Mouse (Mus musculus) midbrain, embryonic 16.5 days (tissue): Measurements from ENCODE around the gene Cct2. TPM values are rescaled to one million over a fixed set of nuclear protein-coding genes. Genes with fewer than 3 reads are reported as not detected.

ENCODE experiments used
- ATAC-seq: fragments of 200-750 bp; cut with Nextera tagmentation; 2 replicates; pipeline ENCODE4 v1.8.0; 2017; ENCODE audit warnings: moderate TSS enrichment
- H3K27ac ChIP-seq: fragments of 300-500 bp; sonication (generic); 2 replicates; pipeline ENCODE4 v1.5.1; 2014; ENCODE audit warnings: mild to moderate bottlenecking, low read length, mixed read lengths
- H3K27me3 ChIP-seq: fragments of 300-500 bp; sonication (generic); 2 replicates; pipeline ENCODE4 v1.6.1; 2014; ENCODE audit warnings: low read depth, low read length, mixed read lengths; ENCODE audit not compliant: control insufficient read depth, insufficient read depth
- H3K36me3 ChIP-seq: fragments of 300-500 bp; sonication (generic); 2 replicates; pipeline ENCODE4 v1.6.1; 2014; ENCODE audit warnings: mild to moderate bottlenecking, low read length, moderate library complexity, mixed read lengths; ENCODE audit not compliant: control insufficient read depth, insufficient read depth
- H3K4me1 ChIP-seq: fragments of 300-500 bp; sonication (generic); 2 replicates; pipeline ENCODE4 v1.6.1; 2014; ENCODE audit warnings: mild to moderate bottlenecking, low read length, mixed read lengths; ENCODE audit not compliant: control insufficient read depth, insufficient read depth
- H3K4me2 ChIP-seq: fragments of 300-500 bp; sonication (generic); 2 replicates; pipeline ENCODE4 v1.6.1; 2014; ENCODE audit warnings: mild to moderate bottlenecking, low read length, mixed read lengths
- H3K4me3 ChIP-seq: fragments of 300-500 bp; sonication (generic); 2 replicates; pipeline ENCODE4 v1.5.1; 2014; ENCODE audit warnings: low read depth, mild to moderate bottlenecking, low read length, moderate library complexity, mixed read lengths
- H3K9ac ChIP-seq: fragments of 300-500 bp; sonication (generic); 2 replicates; pipeline ENCODE4 v1.6.1; 2014; ENCODE audit warnings: low read depth, low read length, mixed read lengths
- H3K9me3 ChIP-seq: fragments of 300-500 bp; sonication (generic); replicated peaks from 2 replicates; pipeline ENCODE4 v1.6.1; 2014; ENCODE audit warnings: mild to moderate bottlenecking, low read length, mixed read lengths; ENCODE audit not compliant: control insufficient read depth, poor library complexity, severe bottlenecking
- WGBS: fragments of 180-500 bp; shearing (Covaris S2); extraction: QIAGEN DNeasy Blood & Tissue Kit; methylation state at CpG from one replicate; pipeline ENCODE4 v1.1.7; 2014; 5-methylcytosine and 5-hydroxymethylcytosine counted together
- polyA plus RNA-seq: library from polyadenylated mRNA; unstranded; fragments of >200 nt; fragmentation: Nextera tagmentation; extraction: Ambion mirVana; gene quantifications from 2 replicates; pipeline ENCODE4 v1.2.1, GENCODE M21; 2015

The Cct2 gene
- polyA plus RNA-seq, result 232 and 235 TPM in 2 replicates

GRCm38 (mm10) chr10:117063254-117064021 is at the start of gene Cct2:
Gene Cct2, minus strand, starts transcription at chr10:117063814.
- Histone ChIP-seq H3K36me3 (peaks cover 23% of the 10 kb centered on the region), H3K9ac (peak within 1 kb of the TSS; percentile 83), H3K4me3 (peak within 1 kb of the TSS; percentile 95), H3K27ac (peak within 1 kb of the TSS; percentile 85), H3K4me1 (peaks cover 16% of the 10 kb centered on the region), H3K27me3 (no peaks in the 10 kb centered on the region), H3K4me2 (peak within 1 kb of the TSS; percentile 88), H3K9me3 (no peaks in the 10 kb centered on the region)
- ATAC-seq, result peak; percentile 95
- WGBS, result under 1% methylated on average over 64 of the region's 68 CpGs

GRCm38 (mm10) chr10:117112545-117112944 is 48.9 kb upstream of the Cct2 start:
- H3K36me3 ChIP-seq, result no peaks in the 10 kb centered on the region
- no peak overlapping the region for H3K27ac ChIP-seq
- ATAC-seq, result no peak
- H3K27me3 ChIP-seq, result no peaks in the 10 kb centered on the region
- no peak overlapping the region for H3K4me3 ChIP-seq
- peaks cover 5% of the 10 kb centered on the region; the same call in 1 of the 2 replicates for H3K4me1 ChIP-seq
- WGBS, result 72% methylated on average over 2 of the region's 2 CpGs
- H3K9me3 ChIP-seq, result no peaks in the 10 kb centered on the region
- no peak overlapping the region for H3K9ac ChIP-seq
- no peak overlapping the region for H3K4me2 ChIP-seq

- H3K27ac ChIP-seq, result no peak overlapping the region
- no peak overlapping the region for H3K9ac ChIP-seq
- H3K4me1 ChIP-seq, result peaks cover 9% of the 10 kb centered on the region
- no peak overlapping the region for H3K4me3 ChIP-seq
- H3K4me2 ChIP-seq, result no peak overlapping the region
- no peak for ATAC-seq
- no peaks in the 10 kb centered on the region for H3K27me3 ChIP-seq
- H3K36me3 ChIP-seq, result no peaks in the 10 kb centered on the region
- H3K9me3 ChIP-seq, result no peaks in the 10 kb centered on the region
- WGBS, result 62% methylated on average over 7 of the region's 7 CpGs
Measured at GRCm38 (mm10) chr10:117111455-117111854, 47.8 kb upstream of the Cct2 start.

GRCm38 (mm10) chr10:117110271-117110670 is 46.7 kb upstream of the Cct2 start:
- Histone ChIP-seq H3K27ac (no peak overlapping the region), H3K27me3 (no peaks in the 10 kb centered on the region), H3K4me3 (no peak overlapping the region), H3K9ac (no peak overlapping the region), H3K9me3 (no peaks in the 10 kb centered on the region), H3K4me2 (no peak overlapping the region), H3K36me3 (no peaks in the 10 kb centered on the region), H3K4me1 (peaks cover 8% of the 10 kb centered on the region; the same call in 1 of the 2 replicates)
- ATAC-seq, result no peak
- 83% methylated on average over 3 of the region's 3 CpGs for WGBS

- H3K4me2 ChIP-seq, result no peak overlapping the region
- no peak overlapping the region for H3K27ac ChIP-seq
- no peaks in the 10 kb centered on the region for H3K9me3 ChIP-seq
- no peaks in the 10 kb centered on the region for H3K27me3 ChIP-seq
- H3K4me3 ChIP-seq, result no peak overlapping the region
- H3K36me3 ChIP-seq, result no peaks in the 10 kb centered on the region
- WGBS, result 16% methylated on average over 3 of the region's 3 CpGs
- peaks cover 12% of the 10 kb centered on the region; the same call in 1 of the 2 replicates for H3K4me1 ChIP-seq
- no peak overlapping the region for H3K9ac ChIP-seq
- no peak for ATAC-seq
Measured at GRCm38 (mm10) chr10:117106686-117107085, 43.1 kb upstream of the Cct2 start.

- no peak overlapping the region for H3K4me3 ChIP-seq
- no peaks in the 10 kb centered on the region for H3K27me3 ChIP-seq
- H3K9me3 ChIP-seq, result no peaks in the 10 kb centered on the region
- no peak overlapping the region for H3K9ac ChIP-seq
- no peak overlapping the region for H3K27ac ChIP-seq
- H3K4me1 ChIP-seq, result peaks cover 12% of the 10 kb centered on the region; the same call in 1 of the 2 replicates
- no peak for ATAC-seq
- 3% methylated on average over 4 of the region's 4 CpGs for WGBS
- H3K4me2 ChIP-seq, result no peak overlapping the region
- H3K36me3 ChIP-seq, result no peaks in the 10 kb centered on the region
Measured at GRCm38 (mm10) chr10:117106244-117106643, 42.6 kb upstream of the Cct2 start.

GRCm38 (mm10) chr10:117105015-117105414 is 41.4 kb upstream of the Cct2 start:
- H3K27ac ChIP-seq, result no peak overlapping the region
- H3K9ac ChIP-seq, result no peak overlapping the region

GRCm38 (mm10) chr10:117103854-117104598 is 40.4 kb upstream of the Cct2 start:
- H3K9me3 ChIP-seq, result no peaks in the 10 kb centered on the region
- H3K27me3 ChIP-seq, result no peaks in the 10 kb centered on the region
- no peak overlapping the region for H3K9ac ChIP-seq
- no peak overlapping the region for H3K27ac ChIP-seq
- no peaks in the 10 kb centered on the region for H3K36me3 ChIP-seq
- no peak for ATAC-seq
- H3K4me3 ChIP-seq, result no peak overlapping the region
- H3K4me2 ChIP-seq, result no peak overlapping the region
- H3K4me1 ChIP-seq, result peaks cover 12% of the 10 kb centered on the region; the same call in 1 of the 2 replicates

More at GRCm38 (mm10) chr10:117105015-117105414, 41.4 kb upstream of the Cct2 start:
- no peak for ATAC-seq
- H3K4me1 ChIP-seq, result peaks cover 12% of the 10 kb centered on the region; the same call in 1 of the 2 replicates
- H3K4me3 ChIP-seq, result no peak overlapping the region
- H3K4me2 ChIP-seq, result no peak overlapping the region
- no peaks in the 10 kb centered on the region for H3K27me3 ChIP-seq
- WGBS, result 49% methylated on average over 4 of the region's 4 CpGs
- H3K36me3 ChIP-seq, result no peaks in the 10 kb centered on the region
- no peaks in the 10 kb centered on the region for H3K9me3 ChIP-seq

- H3K4me1 ChIP-seq, result 0 out of 2 replicates have a peak, but pooled peaks cover 3% of the 10 kb centered on the region
- no peaks in the 10 kb centered on the region for H3K36me3 ChIP-seq
- no peak for ATAC-seq
- H3K9ac ChIP-seq, result no peak overlapping the region
- no peak overlapping the region for H3K4me3 ChIP-seq
- H3K9me3 ChIP-seq, result no peaks in the 10 kb centered on the region
- no peaks in the 10 kb centered on the region for H3K27me3 ChIP-seq
- no peak overlapping the region for H3K4me2 ChIP-seq
- WGBS, result 85% methylated on average over 5 of the region's 5 CpGs
- H3K27ac ChIP-seq, result no peak overlapping the region
Measured at GRCm38 (mm10) chr10:117100175-117100574, 36.6 kb upstream of the Cct2 start.
